Mouse (Mus musculus) lung, postnatal 4 days (tissue): ENCODE measurements around the gene Gtf2f2.
A peak's percentile ranks its signal among the peaks of the same experiment; 100 is the strongest.

Experiments
- DNase-seq, 2 experiments: peaks; one replicate each; pipeline ENCODE4 v3.0.0; 2021

Gene Gtf2f2

GRCm38 (mm10) chr14:76010102-76011061, at the start of gene Gtf2f2:
TSS of gene Gtf2f2 (minus strand) at chr14:76010865.
- DNase-seq = peak; percentile 96 to 98

- DNase-seq = no peak
These were observed 48.8 kb upstream of the Gtf2f2 start for GRCm38 (mm10) chr14:76059441-76059840.

GRCm38 (mm10) chr14:76053726-76054125, 43.1 kb upstream of the Gtf2f2 start:
- DNase-seq = no peak

- DNase-seq = no peak
These were observed 41.3 kb upstream of the Gtf2f2 start for GRCm38 (mm10) chr14:76051966-76052365.

DNA sequence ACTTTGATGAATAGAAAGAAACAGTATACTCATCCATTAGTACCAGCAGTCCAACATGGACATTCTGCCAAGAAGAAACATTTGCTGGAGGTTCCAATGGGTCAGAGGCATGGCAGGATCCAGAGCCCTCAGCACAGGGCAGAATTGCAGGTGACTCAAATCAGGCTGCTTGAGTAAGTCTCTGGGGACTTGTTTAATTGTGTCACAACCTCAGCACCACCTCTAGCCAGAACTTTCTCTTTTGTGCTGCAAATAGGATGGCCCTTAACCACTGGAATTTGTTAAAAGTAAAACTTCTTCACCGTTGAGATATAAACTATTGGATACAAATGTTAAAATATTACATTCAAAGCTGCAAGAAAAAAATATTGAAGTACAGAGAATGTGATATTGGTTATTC, 35.1 kb upstream of the Gtf2f2 start:
- DNase-seq = no peak

DNA sequence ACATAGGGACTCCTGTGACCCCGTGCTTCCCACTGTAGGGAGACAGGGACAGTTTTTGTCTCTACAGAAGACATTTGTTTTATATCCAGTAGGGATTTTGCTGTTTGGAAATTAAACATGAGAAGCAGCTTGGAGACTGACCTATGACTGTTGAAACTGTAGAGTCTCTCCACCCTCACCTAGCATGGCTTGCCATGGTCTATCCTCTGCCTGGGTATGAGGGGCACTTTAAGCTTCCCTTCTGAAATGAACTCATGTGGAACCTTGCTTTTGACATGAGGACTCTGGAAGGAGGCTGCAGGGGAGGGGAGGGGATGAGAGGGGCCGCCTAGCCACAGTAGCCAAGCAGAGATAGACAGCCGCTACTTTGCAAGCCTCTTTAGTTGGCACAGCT, 33.5 kb upstream of the Gtf2f2 start:
- no peak for DNase-seq

DNA sequence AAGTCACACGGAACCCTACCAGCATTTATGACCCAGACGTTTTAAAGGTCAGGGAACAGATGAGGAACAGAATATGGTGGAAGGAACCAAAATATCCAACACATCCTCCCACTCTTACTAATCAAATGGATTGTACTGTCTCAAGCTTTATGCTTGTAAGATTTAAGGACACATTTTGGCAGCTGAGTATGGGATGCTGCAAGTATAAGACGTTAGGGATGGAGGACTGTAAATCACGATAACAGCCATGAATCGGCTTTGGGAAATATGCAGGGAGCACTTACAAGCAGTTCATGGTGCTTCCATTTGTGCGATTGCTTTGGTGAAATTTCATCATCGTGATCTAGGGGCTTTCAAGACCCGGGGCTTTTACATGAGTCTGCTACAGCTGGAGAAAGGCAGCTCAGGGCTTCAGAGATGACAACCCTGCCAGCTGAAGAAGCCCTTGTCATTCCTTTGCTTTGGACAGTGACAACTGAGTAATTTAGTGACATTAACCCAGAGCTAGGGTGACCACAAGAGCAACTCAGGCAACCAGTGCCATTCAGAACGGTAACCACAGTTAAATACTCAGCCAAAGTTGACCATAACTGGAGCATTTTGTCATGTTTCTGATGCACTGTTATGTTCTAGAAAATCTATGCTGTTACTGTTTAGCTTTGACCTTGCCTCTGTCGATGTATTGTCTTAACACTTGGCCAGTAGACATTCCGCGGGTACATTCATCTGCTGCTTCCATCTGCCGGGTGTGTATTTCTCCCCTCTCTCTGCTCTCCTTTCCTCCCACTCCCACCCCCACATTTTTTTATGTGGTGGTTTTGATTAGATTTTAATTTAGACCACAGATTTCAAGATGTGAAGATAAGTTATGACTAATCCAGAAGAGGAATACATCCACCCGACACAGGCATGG, 32.8 kb upstream of the Gtf2f2 start:
- no peak for DNase-seq

GRCm38 (mm10) chr14:76033221-76033637, 22.6 kb upstream of the Gtf2f2 start:
- no peak for DNase-seq

DNA sequence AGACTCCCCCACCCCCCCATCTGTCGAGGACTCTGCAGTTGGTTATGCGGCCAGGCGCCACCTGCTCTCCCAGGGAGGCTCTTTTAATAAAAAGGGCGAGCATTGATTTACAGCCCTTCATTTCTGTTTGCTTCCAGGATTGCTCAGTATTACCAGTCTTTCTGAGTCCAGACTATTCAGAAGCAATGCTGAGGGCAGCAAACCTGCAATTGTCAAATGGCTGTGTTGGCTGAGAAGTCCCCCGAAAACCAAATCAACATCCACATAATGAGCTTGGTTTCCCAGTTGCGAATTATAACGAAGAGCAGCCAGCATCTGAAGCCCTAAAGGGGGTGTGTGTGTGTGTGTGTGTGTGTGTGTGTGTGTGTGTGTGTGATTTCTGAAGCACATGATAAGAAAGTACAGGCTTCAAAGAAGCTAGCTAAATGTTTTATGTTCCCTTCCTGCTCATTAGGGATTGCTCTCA, 22.0 kb upstream of the Gtf2f2 start:
- DNase-seq = no peak

DNA sequence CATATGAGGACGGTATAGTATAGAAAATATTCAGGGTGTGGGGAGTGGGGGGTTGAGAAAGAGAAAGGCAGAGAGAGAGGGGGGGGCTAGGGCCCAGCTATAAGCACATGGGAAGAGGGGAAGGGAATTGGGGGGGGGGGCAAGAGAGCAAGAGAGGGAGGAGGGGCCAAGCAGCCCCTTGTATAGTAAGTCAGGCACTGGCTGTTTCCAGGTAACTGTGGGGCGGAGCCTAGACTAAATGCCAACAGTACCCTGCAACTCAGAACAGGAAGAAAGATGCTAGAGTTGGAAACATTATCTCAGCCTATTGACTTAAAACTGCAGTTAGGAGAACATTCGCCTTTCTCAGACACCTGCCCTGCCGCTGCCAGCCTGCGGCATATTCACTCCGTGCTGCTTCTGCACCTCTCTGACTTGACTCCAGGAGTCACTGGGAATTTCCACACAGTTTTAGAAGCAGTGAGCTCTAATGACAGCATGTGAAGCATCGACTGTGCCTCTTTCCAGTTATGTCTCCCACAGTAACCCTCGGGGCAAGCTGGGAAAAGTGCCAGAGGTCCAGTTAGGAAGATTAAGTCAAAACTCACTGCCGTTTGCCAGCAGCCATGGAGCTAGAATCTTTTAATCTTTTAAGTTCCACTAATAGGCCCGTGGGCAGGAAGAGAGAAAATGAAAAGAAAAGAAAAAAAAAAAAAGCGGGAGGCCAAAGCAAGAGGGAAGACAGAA, 20.6 kb upstream of the Gtf2f2 start:
- no peak for DNase-seq

- no peak for DNase-seq
These were observed 14.0 kb upstream of the Gtf2f2 start for GRCm38 (mm10) chr14:76024641-76025040.

DNA sequence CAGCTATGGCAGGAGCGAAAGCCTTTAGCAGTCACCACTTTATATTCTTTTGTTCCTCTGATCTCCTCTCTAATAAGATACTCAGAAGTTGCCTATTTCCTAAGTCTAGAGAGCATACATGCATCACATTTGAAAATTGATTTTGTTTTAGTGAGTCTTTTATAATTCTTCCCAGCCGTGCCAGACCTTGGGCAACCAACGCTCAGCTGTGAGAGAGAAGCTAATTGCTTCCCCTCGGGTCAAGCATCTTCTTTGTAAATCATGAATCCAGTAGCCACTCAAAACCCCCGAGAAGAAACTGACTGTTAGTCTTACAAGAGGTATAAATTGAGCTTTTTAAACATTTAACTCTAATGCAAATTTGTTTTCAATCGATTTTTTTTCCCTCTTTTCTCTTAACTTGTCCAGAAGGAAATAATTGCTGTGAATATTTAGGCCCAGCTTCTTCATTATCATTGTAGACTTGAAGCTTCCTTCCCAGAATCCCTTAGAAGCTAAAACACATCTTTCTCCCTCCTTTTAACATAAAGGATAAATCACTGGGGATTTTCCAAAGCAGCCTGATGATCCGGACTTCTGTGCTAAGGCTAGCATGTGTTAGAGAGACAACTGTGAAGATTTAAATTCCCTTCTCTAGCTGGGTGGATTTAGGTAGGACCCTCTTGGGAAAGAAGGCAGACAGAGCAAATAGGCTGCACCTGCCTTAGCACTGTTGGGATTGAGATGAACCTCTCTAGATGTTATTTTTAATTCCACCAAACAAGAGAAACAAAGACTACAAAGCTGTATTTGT, 10.5 kb upstream of the Gtf2f2 start:
- no peak for DNase-seq

- DNase-seq = no peak
These were observed 9.7 kb upstream of the Gtf2f2 start for GRCm38 (mm10) chr14:76020259-76020785.

GRCm38 (mm10) chr14:76017785-76018490, 7.3 kb upstream of the Gtf2f2 start:
- DNase-seq = no peak

- DNase-seq = no peak
These were observed 3.7 kb upstream of the Gtf2f2 start for GRCm38 (mm10) chr14:76014331-76014730.

GRCm38 (mm10) chr14:76011062-76011457, 395 bp upstream of the Gtf2f2 start:
- DNase-seq = no peak

GRCm38 (mm10) chr14:76009185-76009584, 1.5 kb downstream of the Gtf2f2 start:
- no peak for DNase-seq

GRCm38 (mm10) chr14:76008174-76008573, 2.5 kb downstream of the Gtf2f2 start:
- no peak for DNase-seq

DNA sequence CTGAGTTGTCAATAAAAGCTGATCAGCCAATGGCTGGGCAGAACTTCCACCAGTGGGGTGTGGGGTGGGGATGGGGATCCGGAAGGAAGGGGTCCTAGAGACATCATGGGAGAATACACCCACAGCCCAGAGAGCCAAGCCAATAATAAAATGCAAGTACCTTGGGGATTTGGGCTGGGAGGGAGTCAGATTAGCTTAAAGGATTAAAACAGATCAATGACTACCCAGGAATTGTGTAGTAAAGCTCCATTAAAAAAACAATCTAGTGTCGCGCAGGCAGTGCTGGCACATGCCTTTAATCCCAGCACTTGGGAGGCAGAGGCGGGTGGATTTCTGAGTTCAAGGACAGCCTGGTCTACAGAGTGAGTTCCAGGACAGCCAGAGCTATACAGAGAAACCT, 5.7 kb downstream of the Gtf2f2 start:
- DNase-seq = no peak

- DNase-seq = no peak
These were observed 8.9 kb downstream of the Gtf2f2 start for GRCm38 (mm10) chr14:76001781-76002180.

- DNase-seq = no peak
These were observed 12.6 kb downstream of the Gtf2f2 start for GRCm38 (mm10) chr14:75998082-75998481.
